Mouse (Mus musculus): ENCODE results near the gene Myl12a.

Myl12a gene

GRCm38 (mm10) chr17:71002744-71003094 is at the start of gene Myl12a:
Gene Myl12a (minus strand): TSS chr17:71002878.
- in situ Hi-C loops (cut with MboI; ENCODE audit: low sequenced_read_pairs): no loop called here

- in situ Hi-C loops (cut with MboI; ENCODE audit: low sequenced_read_pairs): no loop called here
Observed at GRCm38 (mm10) chr17:71049292-71049691, 46.6 kb upstream of the Myl12a start.

- in situ Hi-C loops (cut with MboI; ENCODE audit: low sequenced_read_pairs): no loop called here
Observed at GRCm38 (mm10) chr17:71046856-71047255, 44.2 kb upstream of the Myl12a start.

GRCm38 (mm10) chr17:71045591-71045990 is 42.9 kb upstream of the Myl12a start:
- in situ Hi-C loops (cut with MboI; ENCODE audit: low sequenced_read_pairs): no loop called here

GRCm38 (mm10) chr17:71042645-71043044 is 40.0 kb upstream of the Myl12a start:
- in situ Hi-C loops (cut with MboI; ENCODE audit: low sequenced_read_pairs): no loop called here

GRCm38 (mm10) chr17:71040582-71040880 is 37.9 kb upstream of the Myl12a start:
- in situ Hi-C loops (cut with MboI; ENCODE audit: low sequenced_read_pairs): no loop called here

GRCm38 (mm10) chr17:71039851-71040581 is 37.3 kb upstream of the Myl12a start:
- in situ Hi-C loops (cut with MboI; ENCODE audit: low sequenced_read_pairs): no loop called here

- in situ Hi-C loops (cut with MboI; ENCODE audit: low sequenced_read_pairs): no loop called here
Observed at GRCm38 (mm10) chr17:71038812-71039211, 36.1 kb upstream of the Myl12a start.

- in situ Hi-C loops (cut with MboI; ENCODE audit: low sequenced_read_pairs): no loop called here
Observed at GRCm38 (mm10) chr17:71037188-71037587, 34.5 kb upstream of the Myl12a start.

- in situ Hi-C loops (cut with MboI; ENCODE audit: low sequenced_read_pairs): no loop called here
Observed at GRCm38 (mm10) chr17:71034472-71034871, 31.8 kb upstream of the Myl12a start.

- in situ Hi-C loops (cut with MboI; ENCODE audit: low sequenced_read_pairs): no loop called here
Observed at GRCm38 (mm10) chr17:71032719-71033118, 30.0 kb upstream of the Myl12a start.

- in situ Hi-C loops (cut with MboI; ENCODE audit: low sequenced_read_pairs): no loop called here
Observed at GRCm38 (mm10) chr17:71027186-71027585, 24.5 kb upstream of the Myl12a start.

- in situ Hi-C loops (cut with MboI; ENCODE audit: low sequenced_read_pairs): no loop called here
Observed at GRCm38 (mm10) chr17:71025922-71026321, 23.2 kb upstream of the Myl12a start.

GRCm38 (mm10) chr17:71024071-71024470 is 21.4 kb upstream of the Myl12a start:
- in situ Hi-C loops (cut with MboI; ENCODE audit: low sequenced_read_pairs): no loop called here

- in situ Hi-C loops (cut with MboI; ENCODE audit: low sequenced_read_pairs): no loop called here
Observed at GRCm38 (mm10) chr17:71022841-71023240, 20.2 kb upstream of the Myl12a start.

- in situ Hi-C loops (cut with MboI; ENCODE audit: low sequenced_read_pairs): no loop called here
Observed at GRCm38 (mm10) chr17:71019860-71020259, 17.2 kb upstream of the Myl12a start.

- in situ Hi-C loops (cut with MboI; ENCODE audit: low sequenced_read_pairs): no loop called here
Observed at GRCm38 (mm10) chr17:71019309-71019655, 16.6 kb upstream of the Myl12a start.

- in situ Hi-C loops (cut with MboI; ENCODE audit: low sequenced_read_pairs): no loop called here
Observed at GRCm38 (mm10) chr17:71018616-71019308, 16.1 kb upstream of the Myl12a start.

GRCm38 (mm10) chr17:71018151-71018550 is 15.5 kb upstream of the Myl12a start:
- in situ Hi-C loops (cut with MboI; ENCODE audit: low sequenced_read_pairs): no loop called here

GRCm38 (mm10) chr17:71017457-71017998 is 14.8 kb upstream of the Myl12a start:
- in situ Hi-C loops (cut with MboI; ENCODE audit: low sequenced_read_pairs): no loop called here

- in situ Hi-C loops (cut with MboI; ENCODE audit: low sequenced_read_pairs): no loop called here
Observed at GRCm38 (mm10) chr17:71014911-71015310, 12.2 kb upstream of the Myl12a start.

- in situ Hi-C loops (cut with MboI; ENCODE audit: low sequenced_read_pairs): no loop called here
Observed at GRCm38 (mm10) chr17:71013105-71013504, 10.4 kb upstream of the Myl12a start.

Data from CH12F3 (cell line).